Mouse (Mus musculus) brain, adult 2 months (tissue): ENCODE results near the gene Myo1d.

Source experiments
- DNase-seq: peaks from one replicate; pipeline ENCODE4 v3.0.0; 2011; ENCODE audit warnings: low read depth, low spot score

Myo1d gene

DNA sequence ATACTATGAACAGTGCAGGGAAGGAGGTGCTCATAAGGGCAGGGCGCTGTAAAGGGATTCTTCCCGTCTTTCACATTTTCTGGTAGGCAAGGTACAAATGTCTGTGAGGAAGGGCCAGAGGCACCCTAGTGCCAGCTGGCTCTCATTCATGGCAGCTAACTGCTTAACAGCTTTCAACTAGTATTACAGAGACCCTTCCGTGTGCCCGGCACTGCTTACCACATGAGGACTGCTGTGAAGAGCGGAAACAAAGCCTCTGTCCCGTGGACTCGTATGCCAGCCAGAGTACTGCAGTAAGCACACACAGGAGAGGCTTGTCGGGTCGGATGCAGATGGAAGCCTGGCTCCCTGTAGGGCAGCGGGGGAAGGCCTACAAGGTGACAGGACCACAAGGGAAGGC, 229.6 kb downstream of the Myo1d start:
- DNase-seq, result no peak

DNA sequence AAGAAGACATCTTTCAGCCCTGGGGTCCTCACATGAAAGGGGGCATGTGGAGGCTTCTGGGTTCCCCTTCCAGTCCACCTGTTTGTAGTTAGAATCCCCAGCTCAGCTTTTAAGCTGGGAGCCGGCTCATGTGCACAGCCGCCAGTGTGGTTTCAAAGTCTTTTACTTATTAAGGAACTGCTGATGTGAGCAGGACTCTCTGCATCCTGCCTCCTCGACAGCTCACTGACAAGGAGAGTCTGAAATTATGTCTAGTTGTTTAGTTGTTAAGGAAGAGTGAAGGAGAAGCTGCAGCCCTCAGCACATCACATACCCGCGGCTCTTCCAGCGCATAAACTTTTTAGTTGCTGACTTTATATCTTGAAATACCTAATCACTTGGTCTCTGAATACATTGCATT, 230.0 kb downstream of the Myo1d start:
- DNase-seq, result peak; percentile 52

DNA sequence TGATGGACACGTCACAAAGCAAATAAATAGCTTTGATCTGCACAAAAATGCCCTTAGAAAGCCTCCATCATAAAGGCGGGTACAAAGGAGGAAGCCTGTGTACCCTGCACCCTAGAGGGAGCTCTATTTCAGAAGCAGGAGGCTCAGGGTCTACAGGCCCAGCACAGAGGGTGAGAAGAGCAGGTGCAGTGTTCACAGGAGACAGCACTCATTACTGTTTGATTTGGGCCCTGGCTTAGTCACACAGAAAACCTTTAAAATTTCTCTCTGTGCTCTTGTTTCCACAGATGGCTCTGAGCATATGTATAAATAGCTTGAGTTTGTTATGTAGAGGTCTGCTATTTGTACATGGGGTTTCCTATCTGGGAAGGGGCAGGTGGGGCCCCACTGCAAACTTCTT, 233.6 kb downstream of the Myo1d start:
- DNase-seq, result peak; percentile 64

DNA sequence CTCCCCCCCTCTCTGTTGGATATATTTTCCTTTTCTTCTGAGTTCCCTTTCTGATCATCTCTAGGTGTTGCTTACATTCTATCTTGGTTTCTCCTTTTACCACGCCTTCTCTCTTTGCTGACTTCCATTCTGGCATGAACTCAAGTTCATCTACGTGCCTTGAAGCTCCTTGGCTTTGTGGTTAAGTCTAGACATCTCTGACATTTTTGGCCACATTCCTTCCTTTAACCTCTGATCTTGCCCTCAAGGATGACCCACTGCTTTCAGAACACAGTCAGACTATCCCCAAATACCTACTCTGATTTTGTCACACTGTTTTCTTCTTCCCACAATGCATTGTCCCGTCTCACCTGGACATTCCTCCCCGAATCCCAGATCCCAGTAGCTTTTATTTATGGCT, 240.8 kb downstream of the Myo1d start:
- no peak for DNase-seq

DNA sequence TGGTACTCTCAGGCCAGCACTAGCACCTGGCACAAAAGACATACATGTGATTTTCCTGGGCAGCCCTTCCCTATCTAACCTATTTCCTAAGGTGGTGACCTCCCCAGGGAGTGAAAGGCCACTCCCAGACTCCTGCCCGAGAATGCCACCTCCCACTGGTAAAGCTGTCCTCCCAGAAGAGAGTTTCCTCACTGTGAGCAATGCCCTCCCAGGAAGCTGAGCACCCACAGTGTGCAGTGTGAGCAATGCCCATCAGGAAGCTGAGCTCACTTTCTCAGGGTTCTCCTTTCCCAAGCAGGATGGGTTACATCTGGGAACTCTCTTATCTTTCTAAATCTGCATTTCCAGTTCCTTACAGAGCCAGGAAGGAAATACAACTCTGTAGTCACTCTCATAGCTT, 246.9 kb downstream of the Myo1d start:
- no peak for DNase-seq

DNA sequence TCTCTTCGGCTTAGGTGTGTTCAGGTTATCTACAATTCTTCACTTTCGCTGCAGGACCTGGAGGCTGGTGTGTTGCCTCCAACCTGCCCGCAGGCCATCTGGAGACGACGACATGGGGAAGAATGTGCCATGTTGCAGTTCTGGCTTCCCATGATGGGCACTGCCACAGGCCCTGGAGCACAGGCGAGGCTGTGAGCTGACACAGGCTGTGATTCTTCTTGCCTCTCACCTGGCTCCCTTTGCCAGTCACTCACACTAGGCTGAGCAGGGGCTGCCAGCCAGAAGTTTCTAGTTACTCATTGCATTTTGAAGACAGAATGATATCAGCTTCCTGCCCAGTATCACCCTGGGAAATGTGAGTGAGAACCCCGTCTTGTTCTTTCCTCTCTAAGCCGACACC, 250.7 kb downstream of the Myo1d start:
- no peak for DNase-seq

DNA sequence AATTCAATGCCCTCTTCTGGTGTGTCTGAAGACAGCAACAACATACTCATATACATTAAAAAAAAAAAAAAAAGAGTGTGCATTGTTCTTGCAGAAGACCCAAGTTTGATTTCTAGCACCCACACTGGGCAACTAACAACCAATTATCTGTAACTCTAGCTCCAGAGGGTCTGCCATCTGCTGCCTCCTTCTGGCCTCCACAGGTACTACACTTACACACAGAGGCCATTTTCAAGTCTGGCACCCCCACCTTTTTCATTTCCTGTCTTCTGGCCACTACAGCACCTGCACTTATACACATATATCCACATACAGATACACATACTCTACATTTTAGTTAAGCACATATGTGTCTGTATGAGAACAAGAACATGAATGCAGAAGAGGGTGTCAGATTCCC, 252.1 kb downstream of the Myo1d start:
- no peak for DNase-seq

DNA sequence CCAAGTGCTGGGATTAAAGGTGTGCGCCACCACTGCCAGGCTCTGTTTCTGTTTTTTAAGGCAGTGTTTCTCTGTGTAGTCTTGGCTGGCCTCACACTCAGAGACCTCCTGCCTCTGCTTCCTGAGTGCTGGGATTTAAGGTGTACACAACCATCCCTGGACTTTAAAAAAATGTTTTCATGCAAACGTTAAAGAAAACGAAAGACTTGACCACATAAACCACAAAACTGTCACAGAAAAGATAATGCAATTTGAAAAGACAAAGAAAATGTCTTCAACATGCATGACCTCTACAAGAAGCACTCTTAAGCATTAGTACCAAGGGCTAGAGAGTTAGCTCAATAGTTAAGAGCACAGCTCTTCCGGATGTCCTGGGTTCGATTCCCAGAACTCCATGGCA, 255.6 kb downstream of the Myo1d start:
- no peak for DNase-seq

DNA sequence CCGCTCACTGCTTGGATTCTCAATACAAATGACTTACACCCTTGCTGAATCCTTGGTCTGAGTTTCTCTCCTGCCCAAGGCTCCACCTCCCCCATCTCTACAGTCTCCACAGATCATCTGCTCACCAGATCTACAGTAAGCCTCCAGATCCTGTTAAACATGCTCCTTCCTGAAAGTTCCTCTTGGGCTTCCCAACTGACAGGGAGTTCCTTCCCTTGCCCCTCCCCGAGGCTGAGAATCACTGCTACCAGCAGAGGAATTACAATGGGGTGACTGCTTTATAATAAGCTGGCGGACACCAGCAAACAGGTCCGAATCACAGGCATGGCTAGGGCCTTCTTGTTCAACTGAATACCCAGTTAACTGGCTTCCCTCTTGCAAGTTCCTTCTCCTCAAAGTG, 256.4 kb downstream of the Myo1d start:
- DNase-seq, result no peak

DNA sequence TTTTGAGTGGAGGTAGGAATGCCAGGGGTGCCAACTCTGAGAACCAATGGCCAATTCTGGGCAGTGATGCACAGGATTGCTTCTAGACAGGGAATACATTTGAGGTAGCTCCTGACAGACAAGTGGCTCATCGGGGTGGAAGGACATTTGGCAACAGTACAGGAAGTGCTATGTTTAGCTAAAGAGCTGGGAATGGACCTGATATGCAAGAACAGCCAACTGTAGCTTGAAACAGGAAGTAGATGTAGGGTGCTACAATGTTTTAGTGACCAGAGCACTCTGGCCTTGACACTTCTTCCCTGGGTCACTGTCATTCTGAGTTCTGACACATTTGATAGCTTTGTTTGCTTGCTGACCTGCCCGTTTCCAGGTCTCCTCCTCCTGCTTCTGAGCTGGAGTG, 257.0 kb downstream of the Myo1d start:
- DNase-seq, result peak; percentile 41

DNA sequence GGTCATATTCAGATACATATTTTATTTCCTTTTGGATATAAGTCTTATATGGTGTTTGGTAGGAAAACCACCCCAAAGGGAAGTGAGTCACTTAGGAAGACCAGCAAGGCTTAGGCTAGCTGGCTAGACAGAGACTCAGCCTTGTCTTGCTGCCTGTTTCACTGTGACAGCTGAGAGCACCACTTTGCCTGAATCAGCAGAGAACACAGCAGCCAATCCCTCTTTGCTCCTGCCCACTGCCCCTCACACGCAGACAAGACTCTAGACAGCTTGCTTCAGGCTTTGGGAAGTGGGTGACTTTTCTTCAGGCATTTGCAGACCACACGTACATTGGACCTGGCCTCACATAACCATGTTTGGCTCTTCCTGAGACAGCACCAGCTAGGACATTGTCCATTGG, 258.7 kb downstream of the Myo1d start:
- peak; percentile 50 for DNase-seq

DNA sequence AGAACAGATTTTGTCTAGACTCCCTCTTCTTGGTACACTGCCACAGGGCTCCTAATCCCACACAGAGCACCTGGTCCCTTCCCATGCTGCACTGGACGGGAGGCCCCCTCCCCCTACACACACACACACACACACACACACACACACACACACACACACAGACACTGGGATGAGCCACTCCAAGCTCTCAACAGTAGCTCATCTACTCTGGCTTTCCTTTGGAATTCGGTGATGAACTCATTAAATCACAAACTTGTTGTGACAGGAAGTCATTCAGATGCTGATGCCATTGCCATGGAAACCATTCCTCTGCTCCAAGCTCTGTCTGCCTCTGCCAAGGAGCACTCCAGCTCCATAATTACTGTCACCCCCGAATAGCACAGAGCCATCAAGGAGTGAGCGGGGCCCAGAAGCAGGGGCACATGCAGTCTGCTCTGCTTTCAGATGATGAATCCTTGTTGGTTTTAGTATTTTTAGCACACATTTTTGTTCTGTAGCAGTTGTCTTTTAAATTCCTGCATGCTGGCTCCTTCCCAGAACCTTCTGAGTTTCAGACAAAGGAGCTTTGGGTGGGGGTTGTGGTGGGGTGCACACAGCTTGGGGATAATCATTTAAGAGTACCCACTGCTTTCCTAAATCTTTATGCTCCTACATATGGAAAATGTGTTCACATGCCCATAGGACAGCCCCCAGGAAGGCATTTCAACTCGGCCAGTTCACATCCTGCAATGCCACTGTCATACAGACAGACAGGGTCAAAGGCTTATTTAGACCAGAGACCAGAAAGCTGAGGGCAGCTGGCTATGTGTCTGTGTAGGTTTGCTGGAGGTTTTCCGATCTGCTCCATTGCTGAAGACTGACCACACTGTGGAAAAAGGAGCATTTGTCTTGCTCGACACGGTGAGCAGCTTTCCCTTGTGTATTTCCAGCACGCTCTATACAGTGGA, 261.1 kb downstream of the Myo1d start:
- DNase-seq, result peak; percentile 98

DNA sequence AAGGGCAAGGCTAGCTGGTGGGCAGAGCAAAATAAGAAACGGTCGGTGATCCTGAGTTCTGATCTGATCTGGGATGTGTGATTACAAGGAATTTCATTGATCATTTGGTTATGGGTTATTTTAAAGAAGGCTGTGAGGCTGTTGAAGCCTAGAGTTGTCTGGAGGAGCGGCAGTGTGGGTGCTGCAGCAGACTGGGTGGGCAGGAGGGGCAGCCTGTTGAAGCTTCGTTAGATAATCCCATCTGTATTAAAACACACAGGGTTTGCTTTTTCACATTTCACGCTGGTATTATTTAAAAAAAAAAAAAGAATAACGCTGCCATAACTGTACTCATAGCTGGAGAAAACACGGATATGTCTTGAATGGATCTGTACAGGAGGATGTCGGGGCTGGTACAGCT, 263.9 kb downstream of the Myo1d start:
- DNase-seq, result peak; percentile 46

DNA sequence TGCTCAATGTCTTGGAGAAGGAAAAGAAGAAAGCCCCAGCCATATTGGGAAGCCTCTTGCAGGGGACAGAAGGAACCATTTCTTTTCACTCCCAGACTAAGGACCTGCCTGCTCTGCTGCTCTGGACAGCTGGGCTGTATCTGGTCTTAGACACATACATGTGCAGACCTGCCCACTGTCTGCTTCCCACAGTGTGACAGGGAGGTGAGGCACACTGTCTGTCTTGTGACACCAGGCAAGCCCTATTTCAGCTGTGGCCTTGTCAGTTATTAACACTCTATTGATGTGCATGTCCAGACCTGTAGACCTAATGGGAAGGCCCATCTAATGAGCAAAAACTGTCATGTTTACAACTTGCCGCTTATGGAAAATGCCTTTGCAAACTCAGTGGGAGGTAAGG, 264.5 kb downstream of the Myo1d start:
- no peak for DNase-seq

DNA sequence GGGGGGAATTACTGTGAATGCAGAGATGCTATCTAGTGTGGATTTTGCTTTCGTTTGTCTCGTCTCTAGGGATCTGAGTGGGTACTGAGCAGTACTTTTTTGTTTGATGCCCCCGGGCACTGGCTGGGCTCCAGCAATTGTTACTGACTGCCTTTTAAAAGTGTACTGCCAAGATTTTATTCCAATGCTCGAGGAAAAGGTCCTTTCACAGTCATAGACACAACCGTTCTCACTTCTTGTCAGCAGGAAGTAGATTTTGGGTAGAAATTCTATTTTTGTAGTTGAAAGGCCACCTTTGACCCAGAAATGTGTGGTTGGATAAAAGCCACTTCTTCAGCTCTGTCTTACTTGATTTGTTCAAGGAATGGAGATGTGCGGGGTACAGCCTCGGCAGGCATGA, 266.0 kb downstream of the Myo1d start:
- DNase-seq, result peak; percentile 16

DNA sequence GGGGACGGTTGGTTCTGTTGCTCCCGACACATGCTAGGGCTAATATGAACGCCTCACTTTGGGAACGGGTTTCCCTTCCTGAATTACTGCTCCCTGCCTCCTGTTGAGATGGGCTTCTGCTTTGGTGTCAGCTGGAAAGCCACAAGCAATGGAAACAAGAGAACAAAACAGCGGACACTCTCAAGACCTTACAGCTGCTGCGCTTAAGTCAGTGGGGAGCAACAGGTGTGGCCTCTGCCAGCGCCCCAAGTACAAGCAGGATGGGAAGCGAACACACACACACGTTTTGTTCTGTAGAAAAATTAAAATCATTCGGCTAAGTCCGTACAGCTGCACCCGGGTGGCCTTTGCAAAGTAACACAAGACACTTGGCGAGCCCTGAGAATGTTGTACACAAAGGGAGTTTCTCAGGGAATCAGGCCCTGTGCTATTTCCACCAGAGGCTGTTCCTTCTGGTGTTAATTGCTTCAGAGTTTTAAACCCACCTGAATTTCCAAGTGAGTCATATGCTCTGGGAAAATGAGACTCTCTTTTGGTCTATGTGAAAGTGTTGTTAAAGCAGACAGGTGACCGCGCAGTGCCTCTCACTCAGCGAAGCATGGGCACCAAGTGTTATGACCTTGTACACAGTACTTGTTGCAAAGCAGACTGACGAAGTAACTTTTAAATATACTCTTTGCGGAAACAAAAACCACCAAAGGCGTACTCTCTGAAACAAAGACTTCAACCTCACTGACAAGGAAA, 267.3 kb downstream of the Myo1d start:
- peak; percentile 13 for DNase-seq

DNA sequence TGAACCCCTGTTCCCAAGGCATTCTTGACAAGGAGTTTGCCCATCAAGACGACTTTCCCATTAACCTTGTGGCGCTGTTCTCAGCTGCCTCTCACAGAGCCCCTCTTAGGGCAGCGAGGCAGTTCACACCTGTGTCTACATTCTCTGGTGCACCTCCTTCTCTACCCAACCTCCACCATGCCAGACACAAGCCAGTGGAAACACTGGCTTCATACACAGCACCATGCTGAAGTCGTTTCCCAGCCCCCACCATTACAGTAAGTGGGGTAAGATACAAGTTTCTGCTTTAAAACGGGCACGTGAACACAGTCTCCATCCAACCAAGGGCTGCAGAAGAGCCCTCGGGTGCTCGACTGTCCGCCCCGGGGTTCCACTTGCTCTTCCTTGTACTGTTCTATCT, 269.7 kb downstream of the Myo1d start:
- DNase-seq, result no peak

DNA sequence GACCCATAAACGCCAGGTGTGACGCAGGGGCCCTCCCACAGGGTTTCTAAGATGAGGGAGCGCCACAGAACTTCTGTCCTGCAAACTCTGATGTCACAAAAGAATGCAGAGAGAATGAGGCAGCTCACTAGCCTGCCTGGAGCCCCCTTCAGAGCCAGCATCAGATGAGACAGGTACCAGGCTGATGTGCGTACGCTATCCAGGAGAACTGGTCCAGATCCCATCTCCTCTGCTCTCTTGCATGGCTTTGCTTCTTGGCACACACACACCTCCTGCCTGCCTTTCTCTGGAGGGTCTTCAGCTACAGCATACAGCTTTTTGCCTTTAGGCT, 270.7 kb downstream of the Myo1d start:
- no peak for DNase-seq

DNA sequence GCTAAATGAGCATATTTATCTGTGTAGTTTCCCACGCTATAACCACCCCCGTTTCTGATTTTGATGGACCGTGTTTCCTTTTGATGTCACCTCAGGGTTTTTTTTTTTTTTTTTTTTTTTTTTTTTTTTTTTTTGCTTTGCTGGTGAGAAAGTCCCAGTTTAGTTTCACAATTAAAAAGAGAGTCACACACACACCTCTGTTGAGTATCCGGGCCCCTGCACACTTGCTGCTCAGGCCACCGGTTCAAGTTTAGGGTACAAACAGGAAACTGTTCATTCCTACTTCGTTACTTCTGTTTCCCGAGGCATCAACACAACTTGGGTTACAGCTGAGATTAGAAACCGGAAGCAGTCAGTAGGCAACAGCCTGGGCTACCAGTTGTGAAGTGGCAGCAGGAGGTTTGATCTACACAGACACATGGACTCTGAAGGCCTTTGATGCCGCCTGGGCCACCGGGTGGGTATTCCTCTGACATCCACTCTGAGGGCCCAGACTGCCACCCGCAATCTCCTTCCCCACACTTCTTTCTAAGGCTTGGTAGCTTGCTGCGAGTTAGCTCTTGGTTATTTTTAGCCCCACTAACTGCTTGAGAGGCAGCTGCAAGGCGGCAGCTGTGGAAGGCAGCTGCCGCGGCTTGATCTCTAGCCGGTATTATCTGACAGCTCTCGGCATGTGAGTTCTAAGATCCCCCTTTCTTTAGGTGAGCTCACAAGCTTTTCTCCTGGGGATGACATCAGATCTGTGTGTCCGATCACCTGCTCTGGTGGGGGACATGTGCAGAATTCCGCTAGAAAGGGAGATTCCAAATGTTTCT, 271.3 kb downstream of the Myo1d start:
- DNase-seq, result peak; percentile 75

DNA sequence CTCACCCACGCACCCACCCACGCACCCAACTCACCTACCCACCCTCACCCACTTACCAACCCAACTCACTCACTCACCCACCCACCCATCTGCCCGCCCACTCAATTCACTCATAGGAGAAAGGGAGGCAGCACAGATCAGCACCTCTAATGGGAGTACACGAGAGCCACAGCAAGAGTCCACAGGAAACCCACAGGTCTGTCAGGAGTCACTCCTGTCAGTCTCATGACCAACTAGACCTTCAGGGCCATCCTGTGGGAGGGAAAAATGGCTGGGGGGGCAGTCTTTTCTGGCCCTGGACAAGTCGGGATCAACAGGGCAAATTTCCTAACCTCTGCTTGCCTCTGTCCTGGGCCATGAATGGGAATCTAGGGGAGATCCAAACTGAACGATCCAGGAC, 272.0 kb downstream of the Myo1d start:
- no peak for DNase-seq

DNA sequence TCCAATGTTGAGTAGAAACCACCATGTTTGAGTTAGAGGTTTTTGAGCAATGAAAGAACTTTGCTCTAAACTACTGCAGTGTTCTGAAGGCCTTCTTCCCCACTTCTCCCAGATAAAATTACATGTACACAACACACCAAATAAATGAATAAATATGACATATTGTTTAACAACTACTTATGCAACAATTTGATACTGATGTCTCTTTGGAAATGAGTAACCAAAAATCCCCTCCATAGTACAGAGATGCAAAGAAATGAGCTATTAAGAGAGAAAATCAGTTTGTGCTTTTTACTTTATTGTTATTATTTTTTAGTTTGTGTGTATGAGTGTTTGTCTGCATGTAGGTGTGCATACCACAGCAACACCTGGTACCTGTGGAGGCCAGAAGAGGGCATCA, 273.3 kb downstream of the Myo1d start:
- DNase-seq, result no peak

DNA sequence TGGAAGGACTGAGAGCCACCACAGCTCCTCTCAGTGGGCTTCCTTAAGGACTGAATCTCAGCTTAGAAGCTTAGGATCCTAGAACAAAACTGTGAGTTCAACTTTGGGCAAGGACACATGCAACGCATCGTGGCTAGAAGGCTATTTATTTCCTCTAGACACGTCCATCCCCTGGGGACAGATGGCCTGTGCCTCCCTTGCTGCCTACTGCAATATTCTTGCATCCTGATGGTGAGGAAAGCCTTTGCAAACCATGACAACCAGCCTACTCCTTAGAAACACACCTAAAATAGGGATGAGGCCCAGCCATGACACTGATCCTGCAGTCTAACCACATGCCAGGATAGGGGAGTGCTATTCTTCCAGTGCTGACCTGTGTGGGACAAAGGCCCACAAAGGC, 274.2 kb downstream of the Myo1d start:
- DNase-seq, result peak; percentile 87
